Mouse (Mus musculus) brain, embryonic 14.5 days (tissue): ENCODE measurements at regions not wholly inside any gene's neighbourhood (a gene's known extent, or its start where the extent isn't known, plus 50 kb on each side); places are given as distances from the start of the nearest gene placed in this dataset.

ENCODE experiments used
- CTCF ChIP-seq: fragments of 200-500 bp; IDR thresholded peaks from 2 replicates; pipeline ENCODE4 v1.5.1; 2012; ENCODE audit warnings: inconsistent platforms, mild to moderate bottlenecking, moderate library complexity, borderline replicate concordance; ENCODE audit not compliant: insufficient read depth, insufficient read length; ENCODE audit errors: extremely low read depth
- POLR2A ChIP-seq: fragments of 200-500 bp; IDR thresholded peaks from 2 replicates; pipeline ENCODE4 v1.6.1; 2012; ENCODE audit warnings: mild to moderate bottlenecking, inconsistent platforms, borderline replicate concordance; ENCODE audit not compliant: poor library complexity, insufficient read depth, insufficient read length, severe bottlenecking; ENCODE audit errors: extremely low read depth

DNA sequence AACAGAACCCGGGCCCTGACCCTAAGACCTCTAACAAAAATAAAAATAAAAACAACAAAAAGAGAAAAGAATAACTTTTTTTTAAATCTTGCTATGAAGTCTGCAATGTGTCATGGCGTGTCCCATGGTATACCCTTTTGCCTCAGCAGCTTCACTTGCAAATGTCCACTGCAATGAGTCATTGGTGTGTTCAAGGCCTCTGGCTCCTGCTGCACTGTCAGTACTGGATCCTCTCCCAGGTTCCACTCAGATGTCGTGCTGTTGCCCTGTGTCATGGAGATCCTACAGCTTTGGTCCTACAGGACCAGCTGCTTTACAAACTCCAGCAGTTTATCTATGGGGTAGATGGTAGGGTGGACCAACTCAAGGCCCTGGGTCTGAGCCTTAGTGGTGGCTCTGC is 113.4 kb upstream of the Akirin2 start:
- TF ChIP-seq POLR2A: no peak
- TF ChIP-seq CTCF: no peak
